Mouse (Mus musculus) cerebellum, adult (tissue): ENCODE data around the gene Caly.

ENCODE experiments used
- ATAC-seq: cut with Nextera tagmentation; 2 replicates; pipeline ENCODE4 v1.9.2; 2017; ENCODE audit warnings: mild to moderate bottlenecking, moderate library complexity, mixed read lengths; ENCODE audit not compliant: insufficient number of reproducible peaks, low FRiP score, low TSS enrichment

The Caly gene

GRCm38 (mm10) chr7:140082242-140082678 lies at the start of gene Caly:
Gene Caly, minus strand, starts transcription at chr7:140082548.
- ATAC-seq = peak; percentile 84

GRCm38 (mm10) chr7:140127911-140128310 lies 45.6 kb upstream of the Caly start:
- ATAC-seq = no peak

- ATAC-seq = no peak
These were observed 44.6 kb upstream of the Caly start for GRCm38 (mm10) chr7:140126934-140127333.

DNA sequence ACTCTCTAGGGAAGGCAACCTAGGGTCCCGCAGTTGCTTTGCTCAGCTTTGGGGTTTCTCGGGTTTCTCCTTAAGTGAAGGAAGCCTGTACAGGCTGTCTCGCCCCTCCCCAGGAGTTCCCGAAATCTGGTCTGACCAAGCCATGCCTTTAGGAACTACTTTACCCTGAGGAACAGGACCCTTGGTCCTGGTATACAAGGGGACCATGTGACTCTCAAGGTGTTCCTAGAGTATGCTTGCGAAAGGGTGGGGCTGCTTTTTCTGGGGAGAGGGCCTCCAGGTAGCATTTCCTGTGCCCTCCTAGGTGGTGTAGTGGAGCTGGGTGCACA lies 43.6 kb upstream of the Caly start:
- ATAC-seq = no peak

- ATAC-seq = peak; percentile 94
These were observed 43.1 kb upstream of the Caly start for GRCm38 (mm10) chr7:140125278-140126021.

- no peak for ATAC-seq
These were observed 42.0 kb upstream of the Caly start for GRCm38 (mm10) chr7:140124382-140124781.

DNA sequence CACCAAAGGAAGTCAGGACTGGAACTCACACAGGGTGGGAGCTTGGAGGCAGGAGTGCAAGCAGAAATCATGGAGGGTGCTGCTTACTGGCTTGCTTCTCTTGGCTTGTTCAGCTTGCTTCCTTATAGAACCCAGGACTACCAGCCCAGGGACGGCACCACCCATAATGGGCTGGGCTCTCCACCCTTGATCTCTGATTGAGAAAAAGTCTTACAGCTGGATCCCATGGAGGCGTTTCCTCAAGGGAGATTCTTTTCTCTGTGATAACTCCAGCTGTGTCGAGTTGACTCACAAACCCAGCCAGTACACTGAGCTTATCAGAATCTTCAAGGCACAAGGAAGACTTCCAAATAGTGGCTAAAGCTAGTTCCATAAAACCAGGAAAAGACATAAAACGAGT lies 40.4 kb upstream of the Caly start:
- no peak for ATAC-seq

DNA sequence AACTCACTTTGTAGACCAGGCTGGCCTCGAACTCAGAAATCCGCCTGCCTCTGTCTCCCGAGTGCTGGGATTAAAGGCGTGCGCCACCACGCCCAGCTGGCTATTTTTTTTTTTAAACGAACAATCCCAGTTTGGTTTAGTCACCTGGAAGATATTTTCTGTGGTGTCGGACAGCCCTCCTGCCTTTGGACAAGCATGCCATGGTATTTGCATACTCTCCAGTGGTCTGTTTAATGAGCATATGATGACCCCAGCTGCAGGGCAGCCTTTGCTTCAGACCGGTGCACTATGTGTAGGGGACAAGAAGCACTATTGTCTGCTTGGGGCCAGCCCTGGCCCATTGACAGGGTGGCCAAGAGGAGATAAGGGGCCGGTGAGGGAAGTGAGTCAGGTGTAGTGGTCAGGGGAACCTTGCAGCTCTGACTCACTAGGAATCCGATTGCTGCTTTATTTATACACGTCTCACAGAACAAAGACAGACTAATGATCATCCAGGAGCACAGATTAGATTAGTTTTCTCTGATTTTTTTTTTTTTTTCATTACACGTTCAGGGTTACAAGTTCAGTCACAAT lies 39.1 kb upstream of the Caly start:
- no peak for ATAC-seq

DNA sequence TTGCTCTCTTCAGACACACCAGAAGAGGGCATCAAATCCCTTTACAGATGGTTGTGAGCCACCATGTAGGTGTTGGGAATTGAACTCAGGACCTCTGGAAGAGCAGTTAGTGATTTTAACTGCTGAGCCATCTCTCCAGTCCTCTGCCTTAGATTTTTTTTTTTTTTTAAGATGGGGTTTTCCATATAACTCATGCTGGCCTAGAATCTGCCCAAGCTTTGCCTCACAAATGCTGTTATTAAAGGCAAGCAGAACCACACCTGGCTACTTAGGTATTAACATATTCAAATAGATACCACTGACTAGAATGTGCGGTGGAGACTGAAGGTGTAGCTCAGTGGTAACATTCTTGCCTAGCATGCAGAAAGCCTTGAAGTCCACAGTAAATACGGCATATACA lies 38.1 kb upstream of the Caly start:
- no peak for ATAC-seq

DNA sequence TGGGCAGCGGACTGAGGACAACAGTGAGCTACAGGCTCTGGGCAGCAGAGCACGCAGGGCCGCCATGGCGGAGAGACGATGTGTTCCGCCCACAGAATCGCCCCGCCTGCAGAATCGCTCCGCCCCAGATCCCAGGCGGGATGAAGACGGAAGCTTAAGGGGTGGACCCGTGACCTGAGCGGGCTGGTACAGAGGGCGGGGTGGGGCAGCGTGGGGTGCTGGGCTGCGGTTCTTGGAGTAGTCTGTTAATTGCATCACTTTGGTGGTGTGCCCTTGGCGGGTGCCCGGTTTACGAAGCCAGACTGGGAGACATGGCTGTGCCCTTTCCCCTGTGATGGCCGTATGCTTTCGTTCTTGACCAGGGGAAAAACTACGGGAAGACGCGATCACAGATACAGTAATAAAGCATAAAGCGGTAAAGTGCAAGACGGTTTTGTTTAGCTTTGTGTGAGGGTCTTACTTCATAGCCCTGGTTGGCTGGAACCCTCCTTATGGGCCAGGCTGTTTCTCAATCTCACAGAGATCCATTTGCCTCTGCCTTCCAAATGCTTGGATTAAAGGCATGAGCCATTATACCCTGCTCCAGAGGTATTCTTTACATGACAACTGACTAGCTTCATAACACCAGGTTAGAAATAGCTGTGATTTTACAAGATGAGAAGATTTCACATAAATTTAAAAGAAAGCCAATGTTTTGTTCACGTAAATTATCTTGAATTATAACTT lies 34.1 kb upstream of the Caly start, which contains the start of gene Echs1:
Echs1 (minus strand) TSS at position 148 of the 726 bp plus-strand sequence.
- ATAC-seq = peak; percentile 98

GRCm38 (mm10) chr7:140115583-140116328 lies 33.4 kb upstream of the Caly start, which contains the start of gene Paox:
Gene Paox, plus strand, starts transcription at chr7:140115799.
- peak; percentile 57 for ATAC-seq

- ATAC-seq = no peak
These were observed 29.6 kb upstream of the Caly start for GRCm38 (mm10) chr7:140111943-140112342.

DNA sequence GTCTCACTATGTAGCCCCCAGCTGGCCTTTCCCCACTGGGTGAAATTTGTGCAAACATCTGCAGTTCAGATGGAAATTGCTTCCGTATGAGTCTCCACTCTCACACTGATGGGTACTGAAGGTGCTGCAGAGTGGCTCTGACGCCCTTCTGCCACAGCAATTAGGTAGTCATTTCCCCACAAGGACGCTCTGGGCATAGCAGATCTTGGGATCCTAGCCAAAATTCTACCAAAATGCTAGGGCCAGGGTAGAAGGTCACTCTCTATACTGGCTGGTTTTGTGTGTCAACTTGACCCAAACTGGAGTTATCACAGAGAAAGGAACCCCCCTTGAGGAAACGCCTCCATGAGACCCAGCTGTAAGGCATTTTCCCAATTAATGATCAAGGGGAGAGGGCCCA lies 21.7 kb upstream of the Caly start:
- no peak for ATAC-seq

GRCm38 (mm10) chr7:140101993-140102860 lies 19.9 kb upstream of the Caly start, which contains the start of gene Fuom:
Gene Fuom, minus strand, starts transcription at chr7:140102441.
- ATAC-seq = peak; percentile 87

DNA sequence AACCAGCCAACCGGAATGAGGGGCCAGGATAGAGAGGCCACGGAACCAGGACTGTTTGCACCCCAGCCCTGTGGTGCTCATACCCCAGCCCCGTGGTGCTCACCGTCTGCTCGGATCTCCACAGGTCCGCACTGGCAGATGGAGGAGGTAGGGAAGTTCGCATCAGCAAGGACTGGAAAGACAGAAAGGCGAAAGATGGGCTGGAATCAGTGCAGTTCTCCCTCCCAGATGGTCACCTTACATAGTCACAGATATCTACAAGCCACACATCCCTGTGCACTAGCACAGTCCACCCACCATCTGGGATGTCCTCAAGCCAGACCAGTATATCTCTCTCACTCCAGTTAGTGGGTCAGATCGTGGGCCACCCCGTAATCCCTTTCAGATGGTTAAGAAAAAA lies 19.1 kb upstream of the Caly start:
- peak; percentile 46; the same call in 1 of the 2 replicates for ATAC-seq

DNA sequence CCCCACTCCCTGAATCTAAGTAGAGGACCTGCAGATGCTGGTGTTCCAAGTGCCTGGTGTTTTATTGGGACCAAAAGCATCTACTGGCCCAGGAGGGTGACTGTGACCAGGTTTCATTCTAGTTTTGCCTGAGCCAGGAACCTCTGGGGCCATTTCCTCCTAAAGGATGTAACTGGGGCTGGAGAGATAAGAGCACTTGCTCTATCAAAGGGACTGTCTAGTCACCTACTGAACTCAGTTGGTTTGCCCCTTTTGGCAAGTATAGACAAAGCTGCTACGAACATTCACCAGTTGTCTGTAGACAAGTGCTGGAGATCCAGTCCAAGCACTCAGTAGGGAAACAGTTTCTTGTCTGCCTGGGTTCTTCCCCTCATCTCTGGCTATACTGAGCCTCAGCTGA lies 16.1 kb upstream of the Caly start:
- no peak for ATAC-seq

DNA sequence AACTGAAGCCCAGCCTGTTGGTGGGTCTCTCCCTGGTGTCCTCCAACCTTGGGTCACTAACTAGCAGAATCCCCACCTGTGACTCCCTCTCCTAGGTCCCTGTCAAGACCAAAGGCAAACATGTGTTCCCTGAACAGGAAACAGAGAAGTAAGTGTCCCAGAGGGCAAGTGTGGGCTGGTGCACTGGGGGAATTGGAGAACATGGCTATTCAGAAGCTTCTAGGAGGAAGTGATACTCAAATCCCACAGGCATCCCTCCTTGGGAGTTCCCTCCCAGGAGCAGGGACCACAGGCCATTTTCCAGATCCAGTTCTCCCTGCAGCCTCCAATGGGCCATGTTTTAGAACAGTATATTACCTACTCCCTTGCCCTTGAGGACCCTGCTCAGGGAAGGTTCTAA lies 13.7 kb upstream of the Caly start:
- no peak for ATAC-seq

DNA sequence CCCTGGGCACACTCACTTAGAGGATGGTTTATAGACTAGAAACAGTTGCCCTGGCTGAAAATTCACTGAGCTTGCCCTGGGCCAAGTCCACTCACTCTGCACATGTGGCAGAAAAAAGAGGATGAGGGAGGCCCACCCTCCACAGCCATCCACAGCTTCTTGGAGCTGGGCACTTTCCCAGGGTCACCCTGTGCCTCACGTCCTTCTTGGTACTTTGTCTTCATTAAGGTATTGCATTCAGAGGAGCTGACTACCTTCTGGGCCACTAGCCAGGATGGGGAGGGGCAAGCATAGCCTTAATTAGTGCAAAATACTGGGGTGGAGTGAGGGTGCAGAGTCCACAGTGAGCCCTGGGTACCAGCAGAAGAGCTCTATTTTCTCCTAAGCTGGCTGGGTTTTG lies 13.2 kb upstream of the Caly start:
- no peak for ATAC-seq

GRCm38 (mm10) chr7:140094954-140095353 lies 12.6 kb upstream of the Caly start:
- ATAC-seq = no peak
